Mouse (Mus musculus) cerebellum, adult 2 months (tissue): ENCODE measurements at regions not wholly inside any gene's neighbourhood (a gene's known extent, or its start where the extent isn't known, plus 50 kb on each side); places are given as distances from the start of the nearest gene placed in this dataset.
A peak's percentile ranks its signal among the peaks of the same experiment; 100 is the strongest.

Experiments used
- DNase-seq, 2 experiments: peaks; one replicate each; pipeline ENCODE4 v3.0.0; 2021
- H3K27ac ChIP-seq: fragments of 200-500 bp; 2 replicates; pipeline ENCODE4 v1.5.1; 2012; ENCODE audit warnings: low read length, control low read depth, inconsistent platforms; ENCODE audit not compliant: insufficient read depth
- H3K27me3 ChIP-seq: fragments of 200-500 bp; 2 replicates; pipeline ENCODE4 v1.6.1; 2012; ENCODE audit warnings: inconsistent platforms, mild to moderate bottlenecking, low read length, moderate library complexity; ENCODE audit not compliant: control insufficient read depth, insufficient read depth
- H3K4me1 ChIP-seq: fragments of 200-500 bp; 2 replicates; pipeline ENCODE4 v1.6.1; 2011; ENCODE audit warnings: low read length; ENCODE audit not compliant: control insufficient read depth, insufficient read depth
- H3K4me3 ChIP-seq: fragments of 200-500 bp; replicated peaks from 2 replicates; pipeline ENCODE3; 2011; ENCODE audit warnings: mild to moderate bottlenecking, low read depth, low read length, control low read depth; ENCODE audit not compliant: insufficient read depth
- CTCF ChIP-seq: fragments of 200-500 bp; IDR thresholded peaks from 2 replicates; pipeline ENCODE4 v1.5.1; 2011; ENCODE audit warnings: low read depth, mild to moderate bottlenecking, control low read depth, low read length, moderate library complexity, borderline replicate concordance; ENCODE audit not compliant: insufficient read depth
- POLR2A ChIP-seq: fragments of 200-500 bp; IDR thresholded peaks from 2 replicates; pipeline ENCODE4 v1.6.1; 2011; ENCODE audit warnings: low read length, control low read depth, borderline replicate concordance; ENCODE audit not compliant: insufficient read depth
- WGBS: fragments of 180-500 bp; shearing (Covaris S2); methylation state at CpG from one replicate; pipeline ENCODE4 v1.1.7; 2018; 5-methylcytosine and 5-hydroxymethylcytosine counted together

GRCm38 (mm10) chr5:41563441-41563840 is 144.5 kb downstream of the Rab28 start:
- TF ChIP-seq POLR2A (no peak), CTCF (no peak)
- Histone ChIP-seq H3K4me1 (no peaks in the 10 kb centered on the region), H3K4me3 (no peak overlapping the region), H3K27ac (no peak overlapping the region), H3K27me3 (no peaks in the 10 kb centered on the region)
- 70% methylated on average over 4 of the region's 4 CpGs for WGBS
- DNase-seq, result no peak

GRCm38 (mm10) chr5:41562299-41562698 is 145.7 kb downstream of the Rab28 start:
- Histone ChIP-seq H3K27me3 (no peaks in the 10 kb centered on the region), H3K4me3 (no peak overlapping the region), H3K27ac (no peak overlapping the region), H3K4me1 (no peaks in the 10 kb centered on the region)
- DNase-seq, result no peak
- 73% methylated on average over 1 of the region's 1 CpGs for WGBS
- TF ChIP-seq CTCF, result no peak
- no peak for TF ChIP-seq POLR2A

GRCm38 (mm10) chr5:41556700-41557309 is 151.2 kb downstream of the Rab28 start:
- Histone ChIP-seq H3K4me1 (no peaks in the 10 kb centered on the region), H3K4me3 (peak overlapping the region; percentile 40), H3K27ac (no peak overlapping the region), H3K27me3 (no peaks in the 10 kb centered on the region)
- DNase-seq, result peak; percentile 16 to 18
- WGBS, result 11% methylated on average over 24 of the region's 24 CpGs
- TF ChIP-seq POLR2A, result no peak
- no peak for TF ChIP-seq CTCF

GRCm38 (mm10) chr5:41554312-41554711 is 153.6 kb downstream of the Rab28 start:
- Histone ChIP-seq H3K27ac (no peak overlapping the region), H3K4me3 (no peak overlapping the region), H3K27me3 (no peaks in the 10 kb centered on the region), H3K4me1 (no peaks in the 10 kb centered on the region)
- DNase-seq, result no peak
- TF ChIP-seq CTCF (no peak), POLR2A (no peak)
- WGBS, result 91% methylated on average over 3 of the region's 3 CpGs

GRCm38 (mm10) chr5:41550063-41550462 is 157.9 kb downstream of the Rab28 start:
- H3K27ac ChIP-seq, result no peak overlapping the region
- DNase-seq, result no peak
- WGBS, result 78% methylated on average over 2 of the region's 2 CpGs
- H3K27me3 ChIP-seq, result no peaks in the 10 kb centered on the region
- TF ChIP-seq POLR2A (no peak), CTCF (no peak)
- no peak overlapping the region for H3K4me3 ChIP-seq
- H3K4me1 ChIP-seq, result no peaks in the 10 kb centered on the region

- Histone ChIP-seq H3K4me3 (no peak overlapping the region), H3K4me1 (no peaks in the 10 kb centered on the region), H3K27me3 (no peaks in the 10 kb centered on the region), H3K27ac (no peak overlapping the region)
- no peak for DNase-seq
- TF ChIP-seq POLR2A, result no peak
- no peak for TF ChIP-seq CTCF
- WGBS, result 75% methylated on average over 4 of the region's 4 CpGs
These were observed 161.0 kb downstream of the Rab28 start for GRCm38 (mm10) chr5:41546909-41547308.

- TF ChIP-seq CTCF (no peak), POLR2A (no peak)
- 60% methylated on average over 1 of the region's 1 CpGs for WGBS
- H3K4me1 ChIP-seq, result no peaks in the 10 kb centered on the region
- H3K27me3 ChIP-seq, result no peaks in the 10 kb centered on the region
- no peak overlapping the region for H3K27ac ChIP-seq
- H3K4me3 ChIP-seq, result no peak overlapping the region
- DNase-seq, result no peak
These were observed 167.2 kb downstream of the Rab28 start for GRCm38 (mm10) chr5:41540789-41541188.

GRCm38 (mm10) chr5:41534598-41534997 is 173.4 kb downstream of the Rab28 start:
- no peak overlapping the region for H3K4me3 ChIP-seq
- WGBS, result 11% methylated on average over 2 of the region's 2 CpGs

More at GRCm38 (mm10) chr5:41534598-41534997, 173.4 kb downstream of the Rab28 start:
- H3K27ac ChIP-seq, result no peak overlapping the region
- no peaks in the 10 kb centered on the region; the same call in 1 of the 2 replicates for H3K27me3 ChIP-seq
- no peak for TF ChIP-seq POLR2A
- no peak for TF ChIP-seq CTCF
- no peaks in the 10 kb centered on the region for H3K4me1 ChIP-seq
- peak in 1 of 2 experiments; percentile 19 for DNase-seq
